Mouse (Mus musculus) brain, embryonic 18.5 days (tissue): ENCODE measurements at regions not wholly inside any gene's neighbourhood (a gene's known extent, or its start where the extent isn't known, plus 50 kb on each side); places are given as distances from the start of the nearest gene placed in this dataset.
"Not testable (repeated sequence)": the region's sequence is repeated elsewhere in the genome, so short reads cannot be mapped to it uniquely, and the experiment has no call there.

ENCODE experiments used
- DNase-seq: peaks from one replicate; pipeline ENCODE4 v3.0.0-alpha.2; 2012; ENCODE audit warnings: low read depth, low spot score

DNA sequence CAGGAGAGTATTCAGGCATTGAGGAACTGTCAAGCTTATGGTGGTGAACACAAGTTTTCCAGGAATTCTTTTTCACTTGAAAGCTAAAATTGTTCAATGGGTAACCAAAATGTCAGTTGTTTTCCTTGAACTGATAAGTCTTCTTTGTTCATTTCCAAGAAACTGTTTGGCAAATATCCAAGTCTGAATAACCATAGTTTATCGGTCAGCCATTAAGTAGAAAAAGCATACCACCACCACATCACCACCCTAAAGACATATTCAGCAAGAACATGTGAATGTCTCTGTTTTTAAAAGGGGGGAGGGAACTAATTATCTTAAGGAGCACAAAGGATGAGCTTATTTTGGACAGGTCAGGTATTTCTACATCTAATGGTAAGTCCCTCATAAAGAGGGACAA lies 291.6 kb upstream of the Jarid2 start:
- no peak for DNase-seq

DNA sequence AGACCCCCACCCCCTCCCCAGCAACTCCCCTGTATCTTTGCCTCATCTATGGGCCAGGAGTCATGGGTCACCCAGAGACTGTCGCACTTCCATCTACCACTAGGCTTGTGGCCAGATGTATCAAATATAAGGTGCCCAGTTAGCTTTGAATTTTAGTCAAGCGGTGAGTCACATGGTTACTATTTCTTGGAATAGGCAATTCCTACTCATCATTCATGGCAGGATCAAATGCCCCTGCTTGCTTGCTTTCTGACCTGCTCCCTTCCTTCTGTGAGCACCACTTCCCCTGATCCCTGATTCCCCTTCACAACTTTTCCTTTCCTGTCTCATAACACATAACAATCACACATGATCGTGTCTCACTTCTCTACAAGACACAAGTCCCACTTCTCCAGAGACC lies 288.2 kb upstream of the Jarid2 start:
- DNase-seq = no peak

DNA sequence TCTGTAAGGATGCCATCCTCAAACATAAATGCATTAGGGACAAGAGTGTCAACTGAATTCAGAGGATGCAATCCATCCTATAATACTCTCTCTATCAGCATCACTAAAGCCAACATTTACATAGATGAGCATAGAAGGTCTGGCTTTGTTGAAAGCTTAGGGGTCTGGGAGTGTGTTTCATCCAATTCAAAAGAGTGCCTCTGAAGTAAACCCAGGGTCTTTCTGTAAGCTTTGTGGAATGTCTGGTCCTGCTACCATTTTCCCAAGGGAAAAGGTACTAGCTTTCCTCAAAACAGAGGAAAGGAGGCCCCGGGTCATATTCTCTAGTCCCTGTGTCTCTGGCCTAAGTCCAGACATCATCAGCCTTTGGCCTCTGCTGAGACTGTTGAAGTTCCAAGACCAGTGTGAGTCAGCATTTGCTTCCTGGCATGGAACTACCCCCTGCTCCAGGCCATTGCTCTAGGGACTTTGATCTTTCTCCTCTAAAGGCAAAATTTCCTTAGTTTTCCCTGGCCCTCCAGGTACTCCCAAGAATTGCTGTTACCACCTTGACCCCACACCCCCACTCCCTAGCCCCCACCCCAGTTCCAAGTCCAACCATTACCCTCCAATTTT lies 280.0 kb upstream of the Jarid2 start:
- no peak for DNase-seq

DNA sequence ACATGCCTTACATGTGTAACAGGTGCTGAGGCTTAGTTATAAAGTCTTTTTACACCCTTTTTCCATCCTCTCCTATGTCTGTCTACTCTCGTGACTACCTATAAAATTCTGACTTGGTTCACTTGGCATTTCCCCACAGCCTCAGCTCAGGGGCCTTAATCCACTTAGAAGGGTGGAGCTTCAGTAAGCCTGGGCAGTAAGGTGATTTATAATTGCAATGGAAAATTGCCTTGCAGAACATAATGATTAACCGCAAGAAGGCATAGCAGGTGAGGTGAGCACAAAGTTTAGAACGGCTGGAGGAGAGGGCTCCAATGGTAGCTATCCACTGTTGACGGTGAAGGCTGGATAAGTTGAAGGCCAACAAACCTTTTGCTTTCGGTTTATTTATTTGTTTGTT lies 278.1 kb upstream of the Jarid2 start:
- no peak for DNase-seq

DNA sequence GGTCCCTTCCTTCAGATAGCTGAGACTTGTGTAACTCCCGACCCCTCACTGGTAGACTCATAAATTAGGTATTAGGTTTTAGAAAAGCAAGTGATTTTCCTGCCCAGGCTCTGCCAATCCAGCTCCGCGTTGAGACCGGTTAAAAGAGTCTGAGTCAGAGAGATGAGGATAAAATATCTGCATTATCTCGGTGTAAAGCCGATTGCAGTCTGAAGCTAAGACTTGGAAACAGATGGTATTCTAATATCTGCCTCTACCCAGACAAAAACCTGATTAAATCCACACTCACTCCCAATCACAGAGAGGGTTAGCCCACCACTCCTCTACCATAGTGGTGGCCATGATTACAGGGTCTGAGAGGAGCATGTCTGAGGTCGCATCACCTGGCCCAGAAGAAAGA lies 276.1 kb upstream of the Jarid2 start:
- no peak for DNase-seq

DNA sequence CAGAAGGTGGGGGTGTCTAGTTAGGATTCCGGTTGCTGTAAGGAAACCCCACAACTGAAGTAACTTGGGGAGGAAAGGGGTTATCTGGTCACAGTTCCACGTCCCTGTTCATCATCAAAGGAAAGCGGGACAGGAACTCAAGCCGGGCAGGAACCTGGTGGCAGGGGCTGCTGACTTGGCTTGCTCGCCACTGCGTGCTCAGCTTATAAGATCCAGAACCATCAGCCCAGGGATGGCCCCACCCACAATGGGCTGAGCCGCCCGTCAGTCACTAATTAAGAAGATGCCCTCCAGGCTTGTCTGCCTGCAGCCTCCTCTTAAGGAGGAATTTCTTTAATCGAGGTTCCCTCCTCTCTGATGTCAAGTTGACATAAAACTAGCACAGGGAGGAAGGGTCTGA lies 275.1 kb upstream of the Jarid2 start:
- DNase-seq = no peak

DNA sequence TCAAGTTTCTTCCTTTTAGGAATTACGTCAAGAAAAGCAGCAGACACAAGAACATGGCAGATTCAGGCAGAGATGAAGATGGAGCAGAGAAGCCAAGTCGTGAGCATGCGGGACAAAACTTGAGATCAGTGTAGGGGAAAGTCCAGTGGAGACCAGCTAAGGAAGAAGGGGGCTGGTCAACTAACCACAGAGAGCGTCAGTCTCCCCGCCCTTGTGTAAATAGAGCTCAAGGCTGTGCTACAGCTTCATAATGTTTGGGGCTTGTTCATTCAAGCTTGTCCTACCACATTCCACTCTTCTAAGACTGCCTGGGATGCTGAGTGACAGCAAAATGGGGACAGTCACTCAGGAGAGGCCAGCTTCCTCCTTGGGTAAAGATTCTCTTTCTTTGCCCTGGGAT lies 274.1 kb upstream of the Jarid2 start:
- no peak for DNase-seq

DNA sequence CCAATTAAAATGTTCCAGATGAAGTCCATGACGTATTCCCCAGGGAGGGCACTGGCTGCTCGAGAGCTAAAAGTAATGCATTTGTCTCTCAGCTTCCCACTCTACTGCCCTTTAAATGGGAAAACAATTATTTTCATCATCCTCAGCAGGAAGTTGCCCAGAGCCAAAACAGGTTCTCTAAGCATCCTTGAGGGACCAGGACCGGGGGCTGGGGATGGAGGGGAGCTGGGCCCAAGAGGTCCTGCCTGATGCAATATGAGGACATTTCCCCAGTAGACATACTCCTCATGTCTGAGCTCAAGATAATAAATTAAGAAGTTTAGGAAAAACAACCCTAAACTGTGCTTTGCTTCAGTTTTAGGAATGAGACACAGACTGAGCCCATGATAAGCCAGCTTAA lies 270.5 kb upstream of the Jarid2 start:
- no peak for DNase-seq

DNA sequence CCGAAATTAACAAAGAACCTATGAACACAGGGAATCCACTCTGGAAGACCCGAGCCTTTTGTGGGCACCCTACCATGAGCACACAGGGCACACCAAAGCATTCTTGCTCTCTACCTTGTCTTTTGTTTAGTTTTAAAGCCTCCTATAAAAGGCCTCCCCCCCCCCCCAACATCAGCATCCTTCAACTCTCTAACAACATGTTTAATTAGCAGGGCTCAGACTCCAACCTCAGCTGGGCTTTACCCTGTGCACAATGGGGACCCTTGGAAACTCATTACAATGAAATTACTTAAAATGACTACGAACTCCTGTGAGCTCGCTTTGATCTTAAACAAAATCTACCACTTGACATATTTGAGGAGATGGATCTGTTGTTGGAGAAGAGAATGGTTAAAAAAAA lies 270.1 kb upstream of the Jarid2 start:
- no peak for DNase-seq

DNA sequence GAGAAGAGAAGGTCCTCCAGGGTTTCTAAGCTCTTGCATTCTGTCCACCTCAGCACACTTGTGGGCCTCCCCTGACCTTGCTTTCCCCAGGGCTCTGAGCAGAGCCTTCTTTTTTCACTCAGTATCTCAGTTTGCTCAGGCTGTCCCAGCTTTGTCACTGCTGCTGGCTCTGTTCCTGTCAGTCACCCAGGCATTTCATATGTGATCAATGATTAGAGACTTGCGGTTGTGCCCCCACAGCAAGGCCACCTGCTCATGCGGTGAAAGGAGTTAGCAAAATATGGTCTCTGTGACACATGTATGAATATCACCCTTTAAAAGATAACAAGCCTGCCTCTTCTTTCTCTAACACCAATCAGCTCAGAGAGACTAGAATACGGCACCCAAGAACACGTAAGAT lies 265.6 kb upstream of the Jarid2 start:
- no peak for DNase-seq

DNA sequence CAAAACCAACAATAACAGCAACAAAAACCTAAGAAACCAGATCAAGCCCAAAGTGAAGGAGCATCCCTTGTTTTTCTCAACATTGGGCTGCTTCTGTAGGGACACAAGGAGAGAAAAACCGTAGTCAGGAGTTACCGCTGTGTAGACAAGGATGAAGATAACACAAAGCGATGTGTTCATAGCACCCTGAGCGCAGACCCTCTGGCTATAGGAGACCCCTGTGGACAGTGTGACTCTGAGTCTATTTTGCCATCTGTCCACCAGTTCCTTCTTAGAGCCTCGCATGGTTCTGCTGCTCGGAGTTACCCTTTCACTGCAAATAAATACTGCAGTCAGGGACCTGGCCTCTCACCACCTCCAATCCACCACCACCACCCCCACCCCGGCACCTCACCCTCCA lies 263.7 kb upstream of the Jarid2 start:
- DNase-seq = no peak

DNA sequence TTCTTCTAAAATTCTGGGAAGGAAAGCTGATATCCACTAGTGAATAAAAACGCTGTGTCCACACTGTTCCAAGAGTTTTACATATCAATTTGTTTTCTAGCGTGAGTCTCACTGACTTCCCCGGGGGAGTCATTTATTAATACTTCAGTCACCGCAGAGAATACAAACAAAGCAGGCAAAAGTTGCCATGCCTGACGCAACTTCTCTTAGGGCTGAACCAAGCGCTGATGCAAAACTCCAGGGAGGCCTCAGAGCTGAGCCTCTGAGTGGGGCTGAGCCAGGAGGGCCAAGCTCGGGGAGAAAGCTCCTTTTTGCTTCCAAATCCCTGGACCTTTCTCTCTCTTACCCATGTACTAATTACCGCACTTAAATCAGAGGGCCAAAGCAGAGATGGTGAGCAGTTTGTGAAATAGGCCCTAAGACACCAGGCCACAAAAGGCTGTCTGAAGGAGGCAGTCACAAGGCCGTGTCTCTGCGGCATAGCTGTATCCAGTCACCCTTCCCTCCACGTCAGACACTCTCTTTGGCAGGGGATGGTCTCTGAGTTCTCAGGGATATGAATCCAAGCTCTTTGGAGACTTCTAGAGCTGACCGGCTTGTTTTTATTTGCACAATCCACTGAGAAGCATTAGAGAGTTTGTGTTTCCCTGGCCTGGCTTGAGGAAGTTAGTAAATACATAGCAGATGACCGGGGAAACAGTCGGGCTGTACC lies 260.2 kb upstream of the Jarid2 start:
- no peak for DNase-seq

DNA sequence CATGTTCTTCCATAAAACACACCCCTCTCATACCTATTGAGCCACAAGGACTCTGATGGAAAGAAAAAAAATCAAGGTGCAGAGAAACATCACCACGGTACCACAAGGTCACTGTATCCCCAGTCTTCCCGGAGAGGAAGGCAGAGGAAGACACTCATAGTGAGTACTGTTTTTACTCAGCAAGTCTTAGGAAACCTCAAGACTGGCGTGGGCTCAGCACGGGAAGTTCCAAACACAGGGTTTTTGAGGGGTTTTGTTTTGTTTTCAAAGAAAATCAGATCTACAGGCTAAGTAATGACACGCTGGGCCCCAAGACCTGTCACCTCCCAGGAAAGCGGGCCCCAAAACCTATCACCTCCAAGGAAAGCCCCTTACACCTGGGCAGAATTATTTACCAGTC lies 259.6 kb upstream of the Jarid2 start:
- no peak for DNase-seq

DNA sequence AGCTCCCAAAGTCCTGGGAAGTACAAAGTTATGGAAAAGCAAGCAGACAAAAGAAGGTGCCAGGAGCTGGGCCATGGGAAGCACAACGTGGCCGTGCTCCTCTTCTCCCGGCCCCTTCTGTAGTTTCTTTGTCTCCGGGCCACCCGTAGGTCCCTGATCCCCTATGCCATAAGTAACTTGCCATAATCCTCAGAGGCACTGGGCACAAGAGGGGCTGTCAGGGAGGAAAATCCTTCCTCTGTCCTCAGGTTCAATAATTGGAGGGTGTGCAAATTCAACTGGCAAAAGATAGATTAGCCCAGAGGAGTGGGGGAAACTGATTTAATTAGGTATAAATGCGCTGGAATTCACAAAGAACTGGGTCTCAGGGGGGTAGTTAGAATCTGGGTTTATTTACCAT lies 256.1 kb upstream of the Jarid2 start:
- DNase-seq = no peak

DNA sequence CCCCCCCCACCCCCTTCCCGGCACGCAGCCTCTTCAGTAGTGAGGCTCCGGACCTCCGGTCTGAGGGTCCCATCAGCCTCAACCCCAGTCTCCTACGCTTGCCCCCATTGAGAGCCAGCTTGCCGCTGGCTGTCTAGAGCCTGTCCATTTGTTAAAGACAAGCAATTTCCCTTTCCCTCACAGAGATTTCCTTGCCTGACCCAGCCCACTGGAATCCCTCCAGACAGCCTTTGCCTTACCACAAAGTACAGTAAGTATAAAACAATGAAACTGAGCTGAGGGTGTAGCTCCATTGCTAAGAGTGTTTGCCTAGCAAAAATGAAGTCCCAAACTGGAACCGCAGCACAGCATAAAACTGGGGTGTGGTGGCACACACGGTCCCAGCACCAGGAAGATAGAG lies 252.4 kb upstream of the Jarid2 start:
- DNase-seq = no peak

DNA sequence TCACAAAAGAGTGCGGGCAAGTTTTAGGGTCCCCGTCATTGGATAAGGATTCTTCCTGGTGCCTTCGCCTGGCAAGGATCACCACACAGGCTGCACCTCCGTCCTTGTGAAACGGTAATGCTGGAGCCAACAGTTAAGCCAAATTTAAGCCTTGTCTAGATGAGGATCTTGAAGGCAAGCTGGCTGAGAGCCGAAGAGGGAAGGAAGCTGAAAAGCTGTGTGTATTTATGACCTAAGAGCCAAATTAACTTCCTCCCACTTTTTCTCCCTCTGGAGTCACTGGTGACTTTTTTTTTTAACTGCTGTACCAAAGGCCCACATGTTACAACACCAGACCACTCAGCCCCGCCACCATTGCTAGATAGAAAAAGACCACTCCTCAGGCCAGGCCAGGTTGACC lies 249.1 kb upstream of the Jarid2 start:
- no peak for DNase-seq

DNA sequence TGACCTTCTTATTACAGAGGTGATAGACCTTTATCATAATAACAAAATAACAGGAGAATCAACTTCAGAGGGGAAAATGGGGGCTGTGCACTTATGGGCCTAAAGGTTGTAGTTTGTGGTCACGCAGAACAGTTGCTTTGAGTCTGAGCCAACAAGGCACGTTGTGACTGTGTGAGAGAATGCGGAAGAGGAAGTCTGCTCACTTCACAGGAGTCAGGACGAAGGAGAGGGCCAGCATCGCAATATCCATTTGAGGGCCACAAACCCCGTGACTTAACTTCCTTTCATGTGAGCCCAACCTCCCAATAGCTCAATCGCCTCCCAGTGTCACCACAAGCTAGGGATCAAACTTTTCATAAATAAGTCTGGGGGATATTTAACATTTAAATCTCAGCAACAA lies 246.6 kb upstream of the Jarid2 start:
- DNase-seq = no peak

DNA sequence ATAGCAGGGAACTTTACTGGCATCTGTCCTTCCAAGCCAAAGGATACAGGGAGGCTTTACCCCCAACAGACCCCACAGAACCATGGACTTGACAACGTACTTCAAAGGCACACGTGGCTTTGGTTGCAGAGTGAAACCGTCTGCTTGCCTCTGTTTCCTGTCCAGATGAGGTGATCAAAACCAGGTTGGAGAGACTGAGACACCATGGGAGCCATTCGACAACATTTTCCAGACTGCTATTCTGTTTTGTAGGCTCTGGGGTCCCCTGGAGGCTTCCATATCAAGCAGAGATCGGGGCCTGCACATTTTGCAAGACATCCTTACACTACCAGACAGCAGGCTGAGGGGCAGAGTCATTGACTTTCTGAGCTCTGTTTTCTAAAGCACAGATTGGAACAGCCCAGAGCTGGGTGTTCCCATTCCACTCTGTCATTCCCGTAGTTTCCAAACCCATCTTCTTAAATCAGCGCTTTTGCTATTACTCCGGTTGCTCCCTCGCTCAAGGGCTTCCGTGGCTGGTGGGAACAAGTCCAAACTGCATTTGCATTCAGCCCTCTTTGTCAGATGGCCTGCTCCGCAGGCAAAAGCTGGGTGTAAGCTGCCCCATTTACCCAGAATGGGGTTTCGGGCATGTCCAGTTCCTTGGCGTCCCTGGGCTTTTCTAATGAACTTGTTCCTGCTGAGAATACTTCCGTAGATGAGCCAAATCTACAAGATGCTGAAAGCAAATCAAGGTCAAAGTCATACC lies 244.5 kb upstream of the Jarid2 start:
- no peak for DNase-seq

DNA sequence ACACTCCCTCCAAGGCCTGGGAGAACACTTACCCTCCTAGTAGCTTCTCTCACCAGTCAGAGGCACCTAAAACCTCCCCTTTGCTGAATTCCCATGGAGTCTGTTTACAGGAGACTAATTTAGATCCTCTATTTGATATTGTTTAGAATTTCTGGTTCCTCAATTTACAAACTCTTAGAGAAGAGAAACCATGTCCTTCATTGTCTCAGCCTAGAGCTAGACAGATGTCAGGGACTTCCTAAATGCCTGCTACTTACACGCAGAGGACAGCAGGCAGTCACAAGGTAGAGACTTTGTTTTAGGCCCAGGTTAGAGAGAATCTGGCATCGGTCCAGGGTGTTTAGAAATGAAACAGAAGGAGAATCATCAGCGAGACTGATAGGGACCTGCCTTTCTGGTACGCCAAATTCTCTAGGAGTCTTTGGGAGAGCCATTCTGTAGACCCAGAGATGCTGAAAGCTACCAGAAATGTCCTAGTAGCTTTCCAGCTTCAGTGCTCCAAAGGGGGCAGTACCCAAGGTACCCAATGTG lies 238.3 kb upstream of the Jarid2 start:
- DNase-seq = no peak

DNA sequence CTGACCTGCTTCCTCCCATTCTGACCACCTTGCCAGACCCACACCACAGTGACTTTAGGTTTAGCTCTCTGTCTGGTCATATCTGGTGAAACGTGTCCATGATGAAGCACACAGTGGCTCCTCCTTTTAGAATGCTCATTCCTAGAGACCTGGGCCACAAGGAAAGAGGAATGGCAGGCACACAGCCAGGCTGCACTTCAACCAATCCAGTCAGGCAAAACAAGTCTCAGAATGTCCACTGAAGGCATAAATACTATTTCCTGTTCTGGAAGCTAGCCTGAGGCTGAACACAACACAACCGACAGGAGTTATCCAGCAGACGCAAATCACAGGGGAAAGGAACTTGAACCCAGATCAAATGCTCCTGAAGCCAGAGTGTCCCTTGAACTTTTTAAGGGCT lies 235.4 kb upstream of the Jarid2 start:
- no peak for DNase-seq

DNA sequence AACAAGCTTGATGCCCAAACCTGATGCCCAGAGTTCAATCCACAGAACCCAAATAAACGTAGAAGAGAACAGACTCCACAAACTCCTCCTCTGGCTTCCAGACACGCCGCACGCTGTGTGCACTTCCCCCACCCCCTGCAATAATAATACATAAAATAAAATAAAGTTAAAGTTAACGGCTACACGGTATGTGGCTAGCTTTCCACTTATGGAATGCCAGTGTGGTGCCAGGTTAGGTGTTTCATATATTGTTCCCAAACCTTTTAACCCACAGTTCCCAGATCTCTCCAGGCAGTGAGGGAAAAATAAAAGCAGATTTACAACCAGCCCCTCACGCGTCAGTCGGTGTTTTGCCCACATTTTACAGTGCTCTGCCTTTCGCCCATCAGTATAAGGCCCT lies 233.8 kb upstream of the Jarid2 start:
- DNase-seq = no peak

DNA sequence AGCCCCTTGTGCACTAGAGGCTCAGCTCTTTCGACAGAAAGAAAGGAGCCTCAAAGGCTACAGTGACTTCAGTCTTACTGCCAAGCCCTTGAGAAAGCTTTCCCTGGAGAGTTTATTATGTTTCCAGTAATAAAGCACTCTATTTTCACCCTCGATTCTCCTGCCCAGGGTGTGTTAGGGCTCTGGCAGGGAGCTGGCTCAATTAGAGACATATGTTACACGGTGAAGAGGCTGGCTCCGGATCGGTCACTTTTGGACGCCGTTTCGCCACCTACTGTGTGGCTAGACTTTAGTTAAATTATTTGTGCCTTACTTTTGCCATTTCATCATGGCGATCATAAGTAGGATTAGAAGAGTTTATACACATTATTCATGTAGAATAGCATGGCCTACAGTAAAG lies 232.7 kb upstream of the Jarid2 start:
- no peak for DNase-seq

DNA sequence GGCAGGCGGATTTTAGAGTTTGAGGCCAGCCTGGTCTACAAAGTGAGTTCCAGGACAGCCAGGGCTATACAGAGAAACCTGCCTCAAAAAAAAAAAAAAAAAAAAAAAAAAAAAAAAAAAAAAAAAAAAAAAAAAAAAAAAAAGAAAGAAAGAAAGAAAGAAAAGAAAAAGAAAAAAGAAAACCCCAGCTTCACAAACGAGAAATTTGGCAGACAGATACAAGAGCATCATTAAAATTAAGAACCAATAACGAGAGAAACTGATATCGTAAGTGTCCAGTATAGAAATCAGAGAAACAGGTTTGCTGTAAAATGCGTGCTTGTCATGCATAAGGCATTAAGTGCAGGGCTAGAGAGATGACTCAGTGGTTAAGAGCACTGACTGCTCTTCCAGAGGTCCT lies 228.4 kb upstream of the Jarid2 start:
- not testable (repeated sequence) for DNase-seq
